Mouse (Mus musculus) layer of hippocampus, postnatal 25 days (tissue): ENCODE results near the gene Ubxn2a. TPM values are rescaled to one million over a fixed set of nuclear protein-coding genes. Genes with fewer than 3 reads are reported as not detected.
A peak's percentile ranks its signal among the peaks of the same experiment; 100 is the strongest.
"Not testable (repeated sequence)": the region's sequence is repeated elsewhere in the genome, so short reads cannot be mapped to it uniquely, and the experiment has no call there.

Experiments used
- DNase-seq, 2 experiments: peaks; one replicate each; pipeline ENCODE4 v3.0.0; 2022; ENCODE audit warnings: mixed read lengths in 2 of 2, low spot score in 1 of 2; ENCODE audit errors: extremely low spot score in 1 of 2
- total RNA-seq, 2 experiments: library from RNA; stranded (reverse); gene quantifications; 2 replicates each; pipeline ENCODE4 v1.2.3; 2021

The Ubxn2a gene
- total RNA-seq: 10 to 100 TPM; 39.9 to 42.2 TPM

DNA sequence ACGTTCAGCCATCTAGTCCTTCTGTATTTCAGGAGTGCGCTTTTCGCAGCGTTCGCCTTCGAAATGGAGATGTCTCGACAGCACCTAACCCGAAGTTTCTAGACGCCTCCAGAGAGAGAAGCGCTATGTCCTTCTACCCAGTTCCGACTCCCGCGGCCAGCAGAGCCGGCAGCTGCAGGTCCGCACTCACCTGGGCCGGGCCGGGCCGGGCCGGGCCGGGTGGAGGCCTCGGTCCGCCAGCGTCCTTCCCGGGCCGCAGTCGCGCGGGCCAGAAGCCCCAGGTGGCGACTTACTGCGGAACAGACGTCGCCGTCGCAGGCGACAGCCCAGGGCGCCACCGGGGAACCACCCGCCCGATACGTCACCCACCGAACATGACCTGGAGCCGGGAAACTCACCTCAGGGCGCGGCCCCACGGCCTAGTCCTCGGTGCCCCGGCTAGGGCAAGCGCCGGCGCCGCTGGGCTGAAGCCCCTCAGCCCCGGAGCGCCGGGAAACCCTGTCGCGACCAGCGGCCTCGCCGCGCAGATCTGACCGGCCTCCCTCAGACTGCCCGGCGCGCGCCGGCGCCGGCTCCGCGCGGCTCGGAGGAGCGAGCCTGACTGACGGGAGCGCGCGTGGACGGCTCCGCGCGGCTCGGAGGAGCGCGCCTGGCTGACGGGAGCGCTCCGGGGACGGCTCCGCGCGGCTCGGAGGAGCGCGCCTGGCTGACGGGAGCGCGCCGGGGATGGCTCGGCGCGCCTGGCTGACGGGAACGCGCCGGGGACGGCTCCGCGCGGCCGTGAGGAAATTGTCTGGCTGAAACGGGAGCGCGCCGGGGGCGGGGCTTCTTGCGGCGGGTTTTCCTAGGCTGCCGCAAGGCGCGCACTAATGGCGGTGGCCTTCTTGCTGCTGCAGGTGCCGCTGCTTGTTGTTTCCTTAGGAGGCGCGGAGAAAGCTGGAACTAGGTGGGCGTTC, at the start of gene Ubxn2a:
Gene Ubxn2a, minus strand, starts transcription at position 755 of the 956 bp plus-strand sequence.
- DNase-seq: peak; percentile 90 to 94

- DNase-seq: no peak
Measured at GRCm38 (mm10) chr12:4953156-4953555, 45.7 kb upstream of the Ubxn2a start.

- DNase-seq: no peak
Measured at GRCm38 (mm10) chr12:4952272-4952671, 44.8 kb upstream of the Ubxn2a start.

DNA sequence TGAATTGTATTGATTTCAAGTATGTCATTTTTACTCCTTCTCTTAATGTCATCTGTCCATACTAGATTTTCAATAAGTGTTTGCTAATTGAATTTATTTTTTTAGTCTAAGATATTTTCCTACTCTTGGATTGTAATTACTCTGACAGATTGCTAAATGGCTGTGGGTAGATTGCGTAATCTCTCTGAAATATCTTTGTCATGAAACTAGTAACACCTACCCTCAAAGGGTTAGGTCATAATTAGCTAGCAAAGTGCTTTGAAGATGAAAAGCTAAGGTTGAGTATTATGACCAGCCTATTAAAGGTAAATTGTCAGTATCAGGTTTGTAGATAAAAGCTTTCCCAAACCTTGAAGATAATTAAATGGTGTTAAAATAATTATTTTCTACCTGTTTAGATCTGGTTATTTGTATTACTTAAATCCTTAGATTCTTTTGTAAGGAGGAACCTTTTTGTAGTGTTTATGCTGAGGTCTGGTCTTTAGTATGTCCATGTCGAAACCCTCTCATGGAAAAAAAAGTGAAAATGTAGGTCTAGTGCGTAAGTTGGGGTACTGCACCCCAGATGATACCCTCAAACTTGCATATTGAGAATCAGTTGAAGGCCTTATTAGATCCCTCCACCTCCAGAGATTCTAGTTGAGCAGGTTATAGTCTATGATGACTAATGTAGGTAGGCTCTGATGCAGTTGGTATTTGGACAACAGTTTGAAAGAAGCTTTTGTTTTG, 23.5 kb upstream of the Ubxn2a start:
- no peak for DNase-seq

DNA sequence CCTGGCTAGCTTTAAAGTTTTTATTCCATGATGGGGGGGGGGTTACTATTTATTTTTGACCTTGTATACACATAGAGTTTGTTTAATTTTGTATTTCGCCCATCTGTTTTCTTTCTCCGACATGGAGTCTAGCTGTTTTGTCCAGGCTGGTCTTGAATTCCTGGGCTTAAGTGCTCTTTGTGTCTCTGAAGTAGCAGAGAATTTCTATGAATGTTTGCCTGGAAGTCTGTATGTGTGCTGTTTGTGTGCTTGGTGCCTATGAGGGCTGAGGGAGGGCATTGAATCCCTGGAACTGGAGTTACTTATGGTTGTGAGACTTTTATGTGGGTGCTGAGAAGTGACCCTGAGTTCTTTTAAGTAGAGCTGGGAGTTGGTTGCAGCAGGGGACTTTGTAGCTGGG, 20.7 kb upstream of the Ubxn2a start:
- DNase-seq: no peak

- peak; percentile 22 to 44 for DNase-seq
Measured at GRCm38 (mm10) chr12:4917805-4918591, 10.5 kb upstream of the Ubxn2a start.

GRCm38 (mm10) chr12:4916994-4917804, 9.7 kb upstream of the Ubxn2a start, which contains the start of gene Atad2b:
Atad2b (plus strand) TSS chr12:4917353.
- DNase-seq: peak; percentile 94 to 97

GRCm38 (mm10) chr12:4914944-4915343, 7.4 kb upstream of the Ubxn2a start:
- DNase-seq: no peak

DNA sequence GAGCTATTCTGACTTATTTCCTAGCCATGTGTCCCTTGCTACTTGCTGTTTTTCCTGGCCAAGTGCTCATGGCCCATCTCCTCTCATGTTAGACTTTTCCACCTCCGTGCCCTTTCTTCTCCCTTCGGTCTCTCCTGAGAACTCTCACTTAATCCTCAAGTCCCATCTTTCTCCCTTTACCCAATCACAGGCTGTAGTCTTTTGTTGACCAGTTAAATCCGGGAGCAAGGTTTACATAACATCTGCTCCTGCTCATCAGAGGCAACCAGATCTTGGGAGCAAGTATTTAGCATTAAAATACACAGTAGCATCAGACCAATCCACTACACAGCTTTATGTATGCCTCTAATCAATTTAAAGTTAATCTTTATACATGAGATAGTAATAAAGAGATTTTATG, 6.9 kb upstream of the Ubxn2a start:
- DNase-seq: no peak

DNA sequence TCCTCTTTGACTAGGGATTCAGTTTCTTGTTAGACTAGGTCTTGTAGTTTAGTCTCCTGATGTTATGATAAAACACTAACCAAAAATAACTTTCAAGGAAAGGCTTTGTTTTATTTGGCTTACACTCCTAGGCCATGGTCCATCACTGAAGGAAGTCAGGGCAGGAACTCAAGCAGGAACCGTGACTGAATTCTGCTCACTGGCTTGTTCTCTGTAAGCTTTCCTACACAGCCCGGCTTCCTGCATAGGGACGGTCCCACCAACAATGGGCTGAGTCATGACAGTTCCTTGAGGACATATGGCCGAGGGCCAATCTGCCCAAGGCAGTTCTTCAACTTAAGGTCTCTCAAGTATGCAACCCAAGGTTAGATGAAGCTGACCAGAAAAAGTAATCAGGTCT, 4.2 kb upstream of the Ubxn2a start:
- no peak for DNase-seq

DNA sequence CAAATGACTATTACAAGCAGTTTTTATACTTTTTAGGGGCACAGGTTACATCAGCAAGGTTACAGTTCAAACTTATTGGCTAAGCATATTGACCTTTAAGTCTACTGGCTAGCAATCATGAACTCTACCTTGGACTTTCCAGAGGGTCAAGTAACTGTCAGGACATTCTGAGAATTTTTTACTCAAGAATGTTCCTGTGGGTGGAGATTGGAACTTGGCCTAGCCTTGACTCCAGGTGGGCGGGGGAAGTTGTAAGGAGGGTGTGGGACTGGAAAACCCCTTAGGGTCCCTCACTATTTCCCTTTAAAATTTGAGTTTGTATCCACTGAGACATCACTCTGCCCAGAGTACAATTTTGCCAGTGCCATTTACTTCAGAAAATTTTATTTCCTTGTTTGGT, 3.0 kb upstream of the Ubxn2a start:
- not testable (repeated sequence) for DNase-seq

DNA sequence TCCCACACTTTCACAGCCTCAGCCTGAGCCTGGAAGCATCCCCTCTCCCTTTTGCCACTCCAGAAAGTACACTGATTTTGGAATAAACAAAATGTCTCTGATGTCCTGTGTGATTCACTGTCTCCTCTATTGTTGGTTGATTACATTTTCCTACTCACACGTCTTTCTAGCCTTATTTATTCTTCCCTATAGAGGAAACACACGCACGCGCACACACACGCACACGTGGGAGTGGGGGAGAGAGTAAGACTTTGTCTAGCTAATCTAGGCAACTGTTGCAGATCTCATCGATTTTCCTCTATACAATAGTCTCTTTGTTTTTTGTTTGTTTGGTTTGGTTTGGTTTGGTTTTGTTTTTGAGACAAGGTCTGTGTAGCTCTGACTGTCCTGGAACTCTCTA, 886 bp upstream of the Ubxn2a start:
- no peak for DNase-seq

DNA sequence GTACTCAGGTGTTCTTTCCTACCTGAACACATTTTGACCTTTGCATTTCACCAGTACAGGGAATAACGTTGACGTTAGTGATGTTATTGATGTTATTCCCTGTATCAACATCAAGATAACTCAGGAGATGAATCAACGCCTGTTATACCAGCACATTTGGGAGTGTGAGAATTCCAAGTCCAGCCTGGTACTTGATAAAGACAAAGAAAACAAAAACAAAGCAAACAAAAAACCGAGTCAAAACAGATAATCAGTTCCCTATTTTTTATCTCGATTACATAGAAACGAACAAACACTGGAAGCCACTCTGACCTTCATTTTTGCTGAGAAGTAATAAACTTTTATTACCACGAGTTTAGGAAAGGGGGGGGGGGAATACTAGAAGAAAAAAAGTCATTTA, 1.0 kb downstream of the Ubxn2a start:
- DNase-seq: no peak

DNA sequence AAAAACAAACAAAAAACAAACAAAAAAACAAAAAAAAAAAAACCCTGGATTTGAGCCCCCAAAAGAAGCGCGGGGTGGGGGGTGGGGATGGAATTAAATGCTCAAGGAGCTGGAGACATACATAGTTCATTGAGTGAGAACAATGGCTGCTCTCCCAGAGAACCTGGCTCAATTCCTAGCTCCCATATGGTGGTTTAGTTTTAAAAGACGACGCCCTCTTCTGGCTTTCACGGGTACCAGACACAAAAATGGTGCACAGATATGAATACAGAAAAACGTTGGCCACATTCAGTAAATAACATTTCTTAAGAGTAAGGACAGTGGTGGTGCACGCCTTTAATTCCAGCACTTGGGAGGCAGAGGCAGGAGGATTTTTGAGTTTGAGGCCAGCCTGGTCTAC, 1.6 kb downstream of the Ubxn2a start:
- DNase-seq: no peak

GRCm38 (mm10) chr12:4898024-4898423, 9.5 kb downstream of the Ubxn2a start:
- DNase-seq: no peak

- no peak for DNase-seq
Measured at GRCm38 (mm10) chr12:4889891-4890290, 17.6 kb downstream of the Ubxn2a start.

DNA sequence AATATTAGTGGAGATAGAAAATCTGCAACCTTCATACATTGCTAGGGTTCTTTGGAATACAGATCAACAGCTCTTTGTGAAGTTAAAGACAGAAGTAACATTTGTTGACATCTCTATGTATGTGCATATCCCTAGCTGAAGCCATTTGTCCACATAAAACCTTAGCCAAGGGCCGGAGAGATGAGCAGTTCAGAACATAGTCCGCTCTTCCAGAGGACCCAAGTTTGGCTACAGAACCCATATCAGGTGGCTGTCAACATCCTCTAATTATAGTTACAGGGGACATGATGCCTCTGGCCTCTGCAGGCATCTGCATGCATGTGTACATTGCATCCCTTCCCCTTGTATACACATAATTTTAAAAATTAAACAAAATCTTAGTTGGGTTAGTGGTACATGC, 18.3 kb downstream of the Ubxn2a start:
- no peak for DNase-seq

- DNase-seq: no peak
Measured at GRCm38 (mm10) chr12:4888739-4889138, 18.8 kb downstream of the Ubxn2a start.

DNA sequence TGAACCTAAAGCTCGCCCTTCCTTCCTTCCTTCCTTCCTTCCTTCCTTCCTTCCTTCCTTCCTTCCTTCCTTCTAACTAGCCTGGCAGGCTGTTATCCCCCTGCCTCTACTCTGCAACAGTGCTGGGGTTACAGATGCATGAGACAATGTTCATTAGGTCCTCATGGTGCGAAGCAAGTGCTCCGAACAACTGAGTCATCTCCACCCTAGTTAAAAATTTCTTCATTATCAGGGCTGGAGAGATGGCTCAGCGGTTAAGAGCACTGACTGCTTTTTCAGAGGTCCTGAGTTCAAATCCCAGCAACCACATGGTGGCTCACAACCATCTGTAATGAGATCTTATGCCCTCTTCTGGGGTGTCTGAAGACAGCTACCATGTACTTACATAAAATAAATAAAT, 20.9 kb downstream of the Ubxn2a start:
- not testable (repeated sequence) for DNase-seq

GRCm38 (mm10) chr12:4885062-4885461, 22.4 kb downstream of the Ubxn2a start:
- no peak for DNase-seq
